Mouse (Mus musculus) kidney, embryonic 14.5 days (tissue): ENCODE results near the gene Phb. TPM values are rescaled to one million over a fixed set of nuclear protein-coding genes. Genes with fewer than 3 reads are reported as not detected.

Experiments
- ATAC-seq: fragments of 200-750 bp; cut with Nextera tagmentation; 2 replicates; pipeline ENCODE4 v1.8.0; 2017; ENCODE audit warnings: moderate number of reproducible peaks, mild to moderate bottlenecking, moderate TSS enrichment, moderate library complexity; ENCODE audit not compliant: low FRiP score, low TSS enrichment
- H3K27ac ChIP-seq: fragments of 300-500 bp; sonication (generic); 2 replicates; pipeline ENCODE4 v1.5.1; 2014; ENCODE audit warnings: low read depth, mild to moderate bottlenecking, low read length, moderate library complexity, mixed read lengths
- H3K27me3 ChIP-seq: fragments of 300-500 bp; sonication (generic); 2 replicates; pipeline ENCODE4 v1.6.1; 2014; ENCODE audit warnings: mild to moderate bottlenecking, low read length; ENCODE audit not compliant: control insufficient read depth, insufficient read depth
- H3K36me3 ChIP-seq: fragments of 300-500 bp; sonication (generic); 2 replicates; pipeline ENCODE4 v1.6.1; 2014; ENCODE audit warnings: low read length, mixed read lengths; ENCODE audit not compliant: control insufficient read depth, insufficient read depth
- H3K4me1 ChIP-seq: fragments of 300-500 bp; sonication (generic); 2 replicates; pipeline ENCODE4 v1.6.1; 2014; ENCODE audit warnings: low read length, mixed read lengths; ENCODE audit not compliant: control insufficient read depth, insufficient read depth
- H3K4me2 ChIP-seq: fragments of 300-500 bp; sonication (generic); replicated peaks from 2 replicates; pipeline ENCODE4 v1.6.1; 2014; ENCODE audit warnings: low read depth, mild to moderate bottlenecking, low read length
- H3K4me3 ChIP-seq: fragments of 300-500 bp; sonication (generic); 2 replicates; pipeline ENCODE4 v1.5.1; 2014; ENCODE audit warnings: mild to moderate bottlenecking, low read length
- H3K9ac ChIP-seq: fragments of 300-500 bp; sonication (generic); 2 replicates; pipeline ENCODE4 v1.6.1; 2014; ENCODE audit warnings: low read depth, mild to moderate bottlenecking, low read length, moderate library complexity
- H3K9me3 ChIP-seq: fragments of 300-500 bp; sonication (generic); 2 replicates; pipeline ENCODE4 v1.6.1; 2016; ENCODE audit warnings: low read length; ENCODE audit not compliant: control insufficient read depth
- WGBS: fragments of 180-500 bp; shearing (Covaris S2); extraction: QIAGEN DNeasy Blood & Tissue Kit; methylation state at CpG from one replicate; pipeline ENCODE4 v1.1.7; 2014; 5-methylcytosine and 5-hydroxymethylcytosine counted together
- polyA plus RNA-seq: library from polyadenylated mRNA; unstranded; fragments of >200 nt; fragmentation: Nextera tagmentation; extraction: Ambion mirVana; gene quantifications from 2 replicates; pipeline ENCODE4 v1.2.1, GENCODE M21; 2014

Gene Phb
- polyA plus RNA-seq, 1 experiment from 2014 or later, result 261 TPM

DNA sequence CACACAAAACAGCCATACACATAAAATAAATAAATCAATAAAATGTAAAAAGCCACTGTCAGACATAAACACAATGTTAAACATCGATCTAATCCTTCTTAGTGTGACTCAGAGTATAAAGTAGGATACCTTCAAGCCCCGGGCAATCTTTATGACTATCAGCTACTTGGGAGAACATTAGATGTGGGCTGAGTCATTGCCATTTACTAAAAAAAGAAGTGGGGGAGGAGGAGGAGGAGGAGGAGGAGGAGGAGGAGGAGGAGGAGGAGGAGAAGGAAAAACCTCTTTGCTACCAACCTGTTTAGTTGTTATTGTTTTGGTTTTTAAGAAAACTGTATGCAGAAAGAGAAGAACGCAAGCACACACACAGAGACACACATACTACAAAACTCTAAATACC is 22.8 kb downstream of the Phb start:
- H3K4me3 ChIP-seq, result no peak overlapping the region
- no peaks in the 10 kb centered on the region for H3K27me3 ChIP-seq
- no peak overlapping the region for H3K27ac ChIP-seq
- no peak for ATAC-seq
- 82% methylated on average over 3 of the region's 3 CpGs for WGBS
- no peak overlapping the region for H3K4me2 ChIP-seq
- peaks cover 10% of the 10 kb centered on the region; the same call in 1 of the 2 replicates for H3K4me1 ChIP-seq
- no peak overlapping the region for H3K9ac ChIP-seq
- no peaks in the 10 kb centered on the region for H3K36me3 ChIP-seq
- H3K9me3 ChIP-seq, result no peaks in the 10 kb centered on the region

DNA sequence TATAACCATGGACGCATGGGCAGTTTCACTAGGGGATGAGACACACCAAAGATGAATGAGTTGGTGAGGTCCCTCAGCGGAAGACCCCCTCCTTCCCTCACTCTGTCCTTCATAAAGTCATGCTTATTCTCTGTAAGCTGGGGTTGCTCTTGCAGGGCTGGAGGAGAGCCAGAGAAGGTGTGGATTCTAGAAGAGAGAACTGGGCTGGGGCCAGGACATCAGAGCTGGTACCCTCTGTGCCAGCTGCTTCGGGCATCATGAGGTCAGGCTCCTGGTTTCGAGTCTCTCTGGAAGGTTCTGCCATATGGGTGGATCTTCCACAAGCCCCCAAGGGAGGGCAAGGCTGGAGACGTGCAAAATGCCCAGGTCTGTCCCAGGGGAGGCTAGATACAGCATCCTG is 31.8 kb downstream of the Phb start:
- H3K9me3 ChIP-seq, result no peaks in the 10 kb centered on the region
- H3K27ac ChIP-seq, result no peak overlapping the region
- 83% methylated on average over 5 of the region's 5 CpGs for WGBS
- H3K4me3 ChIP-seq, result no peak overlapping the region
- H3K4me1 ChIP-seq, result no peaks in the 10 kb centered on the region
- no peak for ATAC-seq
- no peak overlapping the region for H3K9ac ChIP-seq
- no peaks in the 10 kb centered on the region for H3K36me3 ChIP-seq
- H3K4me2 ChIP-seq, result no peak overlapping the region
- no peaks in the 10 kb centered on the region for H3K27me3 ChIP-seq

DNA sequence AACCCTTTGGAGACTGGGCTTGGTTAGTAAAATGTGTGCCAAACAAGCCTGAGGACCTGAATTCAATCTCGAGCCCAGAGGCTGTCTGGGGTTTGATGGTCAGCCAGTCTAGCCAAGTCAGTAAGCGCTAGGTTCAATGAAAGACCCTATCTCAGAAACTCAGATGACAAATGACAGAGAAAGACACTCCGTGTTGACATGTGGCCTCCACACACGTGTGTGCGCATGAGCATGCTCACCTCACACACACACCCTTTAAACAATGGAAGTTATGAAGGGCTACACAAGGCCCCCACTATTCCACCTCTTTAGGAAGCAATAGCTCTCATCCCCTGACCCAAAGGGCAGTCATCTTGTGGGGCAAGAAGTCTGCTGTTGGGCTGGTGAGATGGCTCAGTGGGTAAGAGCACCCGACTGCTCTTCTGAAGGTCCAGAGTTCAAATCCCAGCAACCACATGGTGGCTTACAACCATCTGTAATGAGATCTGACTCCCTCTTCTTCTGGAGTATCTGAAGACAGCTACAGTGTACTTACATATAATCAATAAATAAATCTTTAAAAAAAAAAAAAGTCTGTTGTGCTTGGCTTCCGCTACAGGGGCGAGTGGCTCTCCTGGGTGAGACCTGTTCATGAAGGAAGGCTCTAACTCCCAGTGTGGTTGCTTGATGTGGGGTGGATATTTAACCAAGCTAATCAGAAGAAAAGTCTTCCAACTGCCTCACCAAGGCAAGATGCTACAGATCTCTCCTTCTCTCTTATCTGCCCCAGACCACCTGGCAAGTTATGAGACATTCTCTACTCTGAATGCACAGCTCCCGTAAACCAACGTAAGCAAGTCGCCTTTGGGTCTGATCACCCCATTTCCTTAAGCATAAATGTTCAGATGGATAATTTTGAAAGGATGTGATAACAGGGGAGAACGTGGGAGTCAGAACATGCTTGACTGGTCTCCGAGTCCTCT is 34.3 kb downstream of the Phb start:
- no peak for ATAC-seq
- Histone ChIP-seq H3K4me1 (no peaks in the 10 kb centered on the region), H3K27me3 (no peaks in the 10 kb centered on the region), H3K27ac (no peak overlapping the region), H3K9me3 (no peaks in the 10 kb centered on the region), H3K4me3 (no peak overlapping the region), H3K9ac (no peak overlapping the region), H3K36me3 (no peaks in the 10 kb centered on the region), H3K4me2 (no peak overlapping the region)
- 88% methylated on average over 13 of the region's 13 CpGs for WGBS

DNA sequence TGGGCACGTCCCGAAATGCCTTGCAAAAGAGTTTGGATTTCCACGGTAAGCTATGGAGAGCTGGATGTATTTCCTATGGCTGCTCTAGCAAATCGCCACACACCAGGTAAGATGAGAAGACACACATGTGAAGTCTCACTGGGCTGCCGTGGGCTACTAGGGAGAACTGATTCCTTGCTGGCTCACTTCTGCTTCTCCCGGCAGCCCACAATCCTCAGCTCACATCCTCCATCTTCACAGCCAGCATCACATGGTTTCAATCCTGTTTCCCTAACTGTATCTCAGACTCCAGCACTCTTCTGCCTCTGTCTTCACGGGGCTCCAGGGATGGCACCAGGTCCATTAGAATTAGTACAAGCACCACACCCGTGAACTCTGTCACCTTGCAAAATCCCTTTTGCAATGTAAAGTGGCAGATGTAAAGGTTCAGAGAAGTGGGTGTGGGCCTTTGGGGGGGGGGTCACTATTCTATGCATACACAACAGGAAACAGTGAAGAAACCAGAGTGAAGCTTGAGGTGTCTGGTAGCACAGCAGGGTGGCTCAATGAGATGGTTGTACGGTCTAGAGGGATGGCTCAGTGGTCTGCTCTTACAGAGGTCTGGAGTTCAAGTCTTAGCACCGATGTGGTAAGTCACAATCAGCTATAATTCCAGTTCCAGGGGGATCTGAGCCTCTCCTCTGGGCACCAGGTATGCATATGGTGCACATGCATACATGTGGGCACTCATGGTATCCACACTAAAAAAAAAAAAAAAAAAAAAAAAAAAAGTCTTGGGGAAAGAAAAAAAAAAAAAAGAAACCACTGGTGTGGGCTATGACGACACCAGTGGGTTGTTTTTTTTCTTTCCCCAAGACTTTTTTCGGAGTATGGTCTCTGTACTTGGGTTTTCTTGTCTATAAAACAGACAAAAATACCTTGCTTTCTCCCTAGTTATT is 37.5 kb downstream of the Phb start:
- Histone ChIP-seq H3K4me1 (no peaks in the 10 kb centered on the region), H3K9me3 (no peaks in the 10 kb centered on the region), H3K36me3 (no peaks in the 10 kb centered on the region), H3K9ac (no peak overlapping the region), H3K4me2 (no peak overlapping the region), H3K4me3 (no peak overlapping the region), H3K27me3 (no peaks in the 10 kb centered on the region), H3K27ac (no peak overlapping the region)
- 85% methylated on average over 12 of the region's 12 CpGs for WGBS
- no peak for ATAC-seq

DNA sequence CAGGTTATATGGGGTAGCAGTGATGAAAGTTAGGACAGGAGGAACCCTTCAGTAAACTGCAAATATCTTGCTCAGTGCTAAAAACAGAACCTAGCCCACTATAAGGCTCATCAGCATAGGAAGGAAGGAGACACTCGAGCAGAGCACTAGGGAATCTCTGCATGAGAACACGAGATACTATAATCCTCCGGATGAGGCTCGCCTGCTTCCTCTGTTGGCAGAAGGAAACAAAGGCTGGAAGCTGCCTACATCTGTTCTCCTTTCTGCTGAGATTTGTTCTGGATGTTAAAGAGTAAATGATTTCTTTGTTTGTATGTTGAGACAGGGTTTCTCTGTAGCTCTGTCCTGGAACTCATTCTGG is 38.2 kb downstream of the Phb start:
- WGBS, result 81% methylated on average over 4 of the region's 4 CpGs
- H3K27ac ChIP-seq, result no peak overlapping the region
- ATAC-seq, result no peak

DNA sequence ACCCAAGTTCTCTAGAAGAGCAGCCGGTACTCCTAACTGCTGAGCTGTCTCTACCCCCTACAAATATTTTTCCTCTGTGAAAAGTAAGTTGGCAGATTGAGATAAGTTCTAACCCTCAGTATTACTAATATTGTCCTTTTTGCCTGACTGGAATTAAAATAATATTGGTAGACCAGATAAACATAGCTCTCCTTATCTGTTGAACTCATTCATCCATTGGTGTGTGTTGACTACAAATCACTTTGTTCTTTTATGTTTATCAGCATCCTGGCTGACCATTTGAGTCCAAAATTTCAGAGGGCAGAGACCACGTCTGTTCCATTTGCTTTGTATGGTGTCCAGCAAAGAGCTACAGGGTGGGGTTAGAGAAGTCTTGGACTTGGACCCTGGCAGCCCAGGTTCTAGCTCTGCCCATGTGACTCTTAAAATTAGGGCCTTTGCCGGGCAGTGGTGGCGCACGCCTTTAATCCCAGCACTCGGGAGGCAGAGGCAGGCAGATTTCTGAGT is 42.8 kb downstream of the Phb start:
- 93% methylated on average over 6 of the region's 6 CpGs for WGBS

More for the DNA sequence above, 38.2 kb downstream of the Phb start:
- H3K4me2 ChIP-seq, result no peak overlapping the region
- H3K36me3 ChIP-seq, result no peaks in the 10 kb centered on the region
- H3K4me3 ChIP-seq, result no peak overlapping the region
- H3K9ac ChIP-seq, result no peak overlapping the region
- H3K9me3 ChIP-seq, result no peaks in the 10 kb centered on the region
- H3K27me3 ChIP-seq, result no peaks in the 10 kb centered on the region
- no peaks in the 10 kb centered on the region for H3K4me1 ChIP-seq

DNA sequence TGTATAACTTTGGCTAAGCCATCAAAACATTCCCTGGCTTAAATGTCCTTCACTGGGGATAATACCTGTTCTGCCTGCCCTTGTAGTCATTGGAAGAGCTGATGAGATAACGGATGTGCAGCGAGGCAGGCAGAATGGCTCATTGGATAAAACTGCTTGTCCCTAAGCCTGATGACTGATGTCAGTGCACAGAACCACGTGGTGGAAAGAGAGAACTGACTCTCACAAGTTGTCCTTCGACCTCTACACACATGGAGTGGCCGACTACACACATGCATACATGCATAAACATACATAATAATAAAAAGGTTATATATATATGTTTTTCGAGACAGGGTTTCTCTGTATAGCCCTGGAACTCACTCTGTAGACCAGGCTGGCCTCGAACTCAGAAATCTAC is 43.7 kb downstream of the Phb start:
- Histone ChIP-seq H3K4me1 (peaks cover 14% of the 10 kb centered on the region), H3K27ac (no peak overlapping the region), H3K4me3 (no peak overlapping the region), H3K4me2 (no peak overlapping the region), H3K9ac (no peak overlapping the region), H3K27me3 (no peaks in the 10 kb centered on the region), H3K36me3 (no peaks in the 10 kb centered on the region), H3K9me3 (no peaks in the 10 kb centered on the region)
- no peak for ATAC-seq
- WGBS, result 86% methylated on average over 7 of the region's 7 CpGs

More for the DNA sequence above, 42.8 kb downstream of the Phb start:
- H3K27ac ChIP-seq, result no peak overlapping the region
- H3K4me1 ChIP-seq, result peaks cover 7% of the 10 kb centered on the region
- no peak overlapping the region for H3K4me2 ChIP-seq
- H3K9ac ChIP-seq, result no peak overlapping the region
- H3K27me3 ChIP-seq, result no peaks in the 10 kb centered on the region
- no peaks in the 10 kb centered on the region for H3K9me3 ChIP-seq
- no peaks in the 10 kb centered on the region for H3K36me3 ChIP-seq
- ATAC-seq, result no peak
- no peak overlapping the region for H3K4me3 ChIP-seq

DNA sequence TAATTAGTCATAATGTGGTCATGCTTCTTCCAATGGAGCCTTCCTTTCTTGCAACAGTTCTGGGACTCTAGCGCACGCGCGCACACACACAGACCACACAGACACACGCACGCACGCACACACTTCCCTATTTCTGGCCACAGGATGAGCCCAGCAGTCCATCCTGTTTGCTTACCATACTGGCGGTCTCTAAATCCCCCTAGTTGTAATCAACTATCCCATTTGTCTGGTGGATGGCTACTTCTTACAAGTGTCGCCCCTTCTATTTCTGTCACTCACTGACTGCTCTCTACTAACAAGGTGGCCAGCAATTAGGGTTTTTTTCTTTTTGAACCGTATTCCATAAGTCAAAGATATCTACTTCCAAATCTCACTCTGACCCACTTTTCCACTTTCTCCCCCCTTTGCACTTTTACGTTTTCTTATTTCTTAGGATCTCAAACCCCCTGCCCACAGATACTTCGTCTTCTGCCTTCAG is 45.4 kb downstream of the Phb start:
- 25% methylated on average over 12 of the region's 12 CpGs for WGBS
- H3K4me3 ChIP-seq, result peak overlapping the region; percentile 90
- no peaks in the 10 kb centered on the region for H3K27me3 ChIP-seq
- peaks cover 18% of the 10 kb centered on the region for H3K4me1 ChIP-seq
- peak overlapping the region; percentile 96; the same call in 1 of the 2 replicates for H3K27ac ChIP-seq
- peak overlapping the region; percentile 84 for H3K4me2 ChIP-seq
- H3K9me3 ChIP-seq, result no peaks in the 10 kb centered on the region
- ATAC-seq, result peak; percentile 21; the same call in 1 of the 2 replicates
- H3K9ac ChIP-seq, result peak overlapping the region; percentile 99; the same call in 1 of the 2 replicates
- H3K36me3 ChIP-seq, result no peaks in the 10 kb centered on the region
